Mouse (Mus musculus) liver, embryonic 14.5 days (tissue): ENCODE results near the gene Chd4.

Source experiments
- CTCF ChIP-seq: IDR thresholded peaks from 2 replicates; pipeline ENCODE4 v1.5.1; 2016; ENCODE audit warnings: antibody characterized with exemption, low read depth, control low read depth
- EP300 ChIP-seq: IDR thresholded peaks from 2 replicates; pipeline ENCODE4 v1.6.1; 2016; ENCODE audit warnings: antibody characterized with exemption, low read depth

DNA sequence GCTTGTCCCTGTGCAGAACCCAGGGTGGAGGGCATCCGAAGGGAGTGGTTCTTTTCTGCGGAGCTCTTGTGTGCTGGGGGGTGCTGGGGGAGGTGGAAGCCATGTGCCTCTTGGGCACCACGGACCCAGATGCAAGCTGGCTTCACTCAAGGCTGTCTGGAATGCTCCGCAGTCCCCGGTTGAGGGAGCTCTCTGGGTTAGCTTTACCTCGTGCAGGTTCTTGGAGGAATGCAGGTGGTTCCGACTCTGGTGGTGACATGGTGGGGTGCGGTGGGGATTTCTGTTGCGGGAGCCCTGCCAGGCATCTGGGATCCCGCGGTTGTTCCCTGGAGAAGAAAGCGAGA is 1.5 kb downstream of the Chd4 start:
- TF ChIP-seq CTCF (no peak; the same call in 1 of the 2 replicates), EP300 (no peak)
